Mouse (Mus musculus): ENCODE results near the gene Usp6nl.

DNA sequence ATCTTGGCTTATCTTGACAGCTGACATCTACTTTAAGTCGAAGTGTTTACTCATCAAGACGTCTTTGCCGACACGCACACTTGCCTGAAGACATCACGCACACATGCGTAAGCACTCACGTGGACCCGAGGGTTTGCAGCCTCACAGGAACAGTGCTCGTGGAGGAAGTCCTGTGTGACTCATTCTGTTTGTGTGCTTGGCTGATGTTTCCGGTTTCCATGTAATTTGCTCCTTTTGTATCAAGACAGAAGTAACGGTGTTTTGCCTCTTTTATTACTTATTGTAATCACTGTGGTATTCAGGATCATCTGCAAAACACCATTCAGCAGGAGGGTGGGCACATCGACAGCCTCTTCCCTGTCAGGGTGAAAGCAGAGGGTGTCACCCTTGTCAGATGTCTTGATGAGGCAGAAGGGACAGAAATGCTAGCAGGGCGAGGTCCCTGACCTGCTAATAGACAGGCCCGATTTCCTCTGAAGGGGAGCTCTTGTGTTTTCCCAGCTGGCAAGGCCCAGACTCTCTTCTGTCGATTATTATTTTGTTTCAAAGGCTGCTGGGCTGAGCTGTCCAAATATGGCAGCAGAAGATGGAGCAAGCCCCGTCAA lies 156.0 kb downstream of the Usp6nl start:
- TF ChIP-seq CTCF (IDR thresholded peaks at IDR 0.05; ENCODE audit: extremely low read depth, insufficient read length, insufficient replicate concordance, low read depth, low read length) (no peak), POLR2A (IDR thresholded peaks at IDR 0.05; ENCODE audit: low read depth, low read length) (no peak)
